Mouse (Mus musculus) forebrain, postnatal 0 days (tissue): Measurements from ENCODE around the gene Myh14. TPM values are rescaled to one million over a fixed set of nuclear protein-coding genes. Genes with fewer than 3 reads are reported as not detected.

Experiments
- ATAC-seq: fragments of 200-750 bp; cut with Nextera tagmentation; 2 replicates; pipeline ENCODE4 v1.8.0; 2017; ENCODE audit warnings: mild to moderate bottlenecking, moderate library complexity
- DNase-seq: peaks from one replicate; pipeline ENCODE4 v3.0.0-alpha.2; 2015
- H3K27ac ChIP-seq: fragments of 300-500 bp; sonication (generic); 2 replicates; pipeline ENCODE4 v1.5.1; 2014; ENCODE audit warnings: low read depth, mild to moderate bottlenecking, antibody characterized with exemption, low read length, moderate library complexity, mixed read lengths
- H3K27me3 ChIP-seq: fragments of 300-500 bp; sonication (generic); 2 replicates; pipeline ENCODE4 v1.6.1; 2014; ENCODE audit warnings: mild to moderate bottlenecking, low read length, mixed read lengths; ENCODE audit not compliant: insufficient read depth
- H3K36me3 ChIP-seq: fragments of 300-500 bp; sonication (generic); 2 replicates; pipeline ENCODE4 v1.6.1; 2014; ENCODE audit warnings: mild to moderate bottlenecking, moderate library complexity; ENCODE audit not compliant: insufficient read depth
- H3K4me1 ChIP-seq: fragments of 300-500 bp; sonication (generic); 2 replicates; pipeline ENCODE4 v1.6.1; 2014; ENCODE audit warnings: antibody characterized with exemption; ENCODE audit not compliant: insufficient read depth
- H3K4me2 ChIP-seq: fragments of 300-500 bp; sonication (generic); 2 replicates; pipeline ENCODE4 v1.6.1; 2014; ENCODE audit warnings: low read depth, mild to moderate bottlenecking, moderate library complexity
- H3K4me3 ChIP-seq: fragments of 300-500 bp; sonication (generic); 2 replicates; pipeline ENCODE4 v1.5.1; 2014; ENCODE audit warnings: low read depth, low read length, mixed read lengths
- H3K9ac ChIP-seq: fragments of 300-500 bp; sonication (generic); 2 replicates; pipeline ENCODE4 v1.6.1; 2014; ENCODE audit warnings: mild to moderate bottlenecking
- H3K9me3 ChIP-seq: fragments of 300-500 bp; sonication (generic); 2 replicates; pipeline ENCODE4 v1.6.1; 2016; ENCODE audit warnings: low read length
- CTCF ChIP-seq: sonication (generic); IDR thresholded peaks from 2 replicates; pipeline ENCODE4 v1.5.1; 2016; ENCODE audit warnings: antibody characterized with exemption, control low read depth, low read depth
- WGBS: fragments of 180-500 bp; shearing (Covaris S2); extraction: QIAGEN DNeasy Blood & Tissue Kit; methylation state at CpG from one replicate; pipeline ENCODE4 v1.1.7; 2014; 5-methylcytosine and 5-hydroxymethylcytosine counted together
- polyA plus RNA-seq: library from polyadenylated mRNA; unstranded; fragments of >200 nt; fragmentation: Nextera tagmentation; extraction: Ambion mirVana; gene quantifications from 2 replicates; pipeline ENCODE4 v1.2.1, GENCODE M21; 2015
- total RNA-seq: library from RNA; depleted of rRNA; stranded (reverse); fragments of >200 nt; gene quantifications from 2 replicates; pipeline ENCODE4 v1.2.3, GENCODE M21; 2014

Myh14 gene
- total and polyA plus RNA-seq, 2 experiments from 2014 or later, result 4.2 to 11.9 TPM

DNA sequence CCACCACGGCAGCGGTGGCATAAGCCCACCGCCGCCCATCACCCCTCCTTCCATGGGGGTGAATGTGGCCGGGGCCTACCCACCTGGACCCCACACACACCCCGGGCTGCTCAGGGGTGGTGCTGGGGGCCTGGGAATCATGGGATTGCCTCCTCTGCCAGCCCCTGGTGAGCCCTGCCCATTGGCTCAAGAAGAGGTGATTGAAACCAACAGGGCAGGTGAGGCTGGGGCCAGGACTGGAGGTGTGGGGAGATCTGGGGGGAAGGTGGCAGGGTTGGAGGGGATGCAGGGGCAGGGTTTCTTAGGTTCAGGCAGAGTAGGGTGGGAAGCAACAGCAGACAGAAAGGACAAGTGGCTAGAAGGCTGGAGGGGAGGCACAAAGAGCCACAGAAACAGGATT lies 74.6 kb downstream of the Myh14 start:
- 93% methylated on average over 6 of the region's 6 CpGs for WGBS
- Histone ChIP-seq H3K4me1 (0 out of 2 replicates have a peak, but pooled peaks cover 21% of the 10 kb centered on the region), H3K9ac (no peak overlapping the region), H3K36me3 (0 out of 2 replicates have a peak, but pooled peaks cover 3% of the 10 kb centered on the region), H3K9me3 (no peaks in the 10 kb centered on the region), H3K27ac (no peak overlapping the region), H3K4me2 (no peak overlapping the region), H3K4me3 (no peak overlapping the region), H3K27me3 (peaks cover 22% of the 10 kb centered on the region)
- TF ChIP-seq CTCF, result no peak
- ATAC-seq (no peak), DNase-seq (no peak)

GRCm38 (mm10) chr7:44595131-44595561 lies 75.5 kb downstream of the Myh14 start:
- H3K9ac ChIP-seq, result no peak overlapping the region
- DNase-seq (no peak), ATAC-seq (no peak)
- H3K9me3 ChIP-seq, result no peaks in the 10 kb centered on the region
- no peak for TF ChIP-seq CTCF
- peaks cover 17% of the 10 kb centered on the region for H3K27me3 ChIP-seq
- H3K4me3 ChIP-seq, result no peak overlapping the region
- H3K4me1 ChIP-seq, result 0 out of 2 replicates have a peak, but pooled peaks cover 24% of the 10 kb centered on the region
- no peak overlapping the region for H3K4me2 ChIP-seq
- 97% methylated on average over 20 of the region's 20 CpGs for WGBS
- H3K27ac ChIP-seq, result peak overlapping the region; percentile 85; the same call in 1 of the 2 replicates
- H3K36me3 ChIP-seq, result 0 out of 2 replicates have a peak, but pooled peaks cover 3% of the 10 kb centered on the region

DNA sequence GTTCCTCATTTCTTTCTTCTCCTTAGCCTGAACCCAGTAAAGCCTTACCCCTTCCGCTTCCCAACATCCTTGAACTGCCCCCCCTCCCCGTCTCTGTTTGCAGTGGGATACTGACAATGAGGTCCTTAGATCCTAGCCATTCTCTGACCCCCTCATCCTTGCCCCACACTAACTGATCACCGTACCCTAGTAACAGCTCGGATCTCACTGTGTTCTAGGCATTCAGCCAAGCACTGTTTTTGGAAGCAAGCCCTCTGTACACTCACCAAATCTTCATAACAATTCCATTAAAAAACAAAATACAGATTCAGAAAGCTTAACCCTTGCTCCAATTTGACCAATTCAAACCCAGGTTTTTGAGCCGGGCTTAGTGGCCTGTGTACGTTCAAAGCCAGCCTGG lies 76.4 kb downstream of the Myh14 start:
- ATAC-seq, result peak; percentile 4; the same call in 1 of the 2 replicates
- H3K4me1 ChIP-seq, result 0 out of 2 replicates have a peak, but pooled peaks cover 28% of the 10 kb centered on the region
- H3K9me3 ChIP-seq, result no peaks in the 10 kb centered on the region
- no peak for TF ChIP-seq CTCF
- peak overlapping the region; percentile 85 for H3K27ac ChIP-seq
- peaks cover 17% of the 10 kb centered on the region for H3K27me3 ChIP-seq
- 20% methylated on average over 6 of the region's 6 CpGs for WGBS
- H3K4me3 ChIP-seq, result peak overlapping the region; percentile 47
- H3K36me3 ChIP-seq, result 0 out of 2 replicates have a peak, but pooled peaks cover 3% of the 10 kb centered on the region
- H3K4me2 ChIP-seq, result peak overlapping the region; percentile 97
- peak overlapping the region; percentile 87 for H3K9ac ChIP-seq
- DNase-seq, result peak; percentile 82

GRCm38 (mm10) chr7:44593775-44594174 lies 76.9 kb downstream of the Myh14 start:
- DNase-seq (peak; percentile 94), ATAC-seq (peak; percentile 54)
- Histone ChIP-seq H3K4me1 (0 out of 2 replicates have a peak, but pooled peaks cover 29% of the 10 kb centered on the region), H3K9me3 (no peaks in the 10 kb centered on the region), H3K27ac (peak overlapping the region; percentile 85), H3K27me3 (peaks cover 17% of the 10 kb centered on the region), H3K4me3 (peak overlapping the region; percentile 47), H3K9ac (peak overlapping the region; percentile 87), H3K36me3 (0 out of 2 replicates have a peak, but pooled peaks cover 3% of the 10 kb centered on the region), H3K4me2 (peak overlapping the region; percentile 97)
- TF ChIP-seq CTCF, result peak; percentile 39
- WGBS, result 2% methylated on average over 22 of the region's 22 CpGs

- H3K4me1 ChIP-seq, result 0 out of 2 replicates have a peak, but pooled peaks cover 29% of the 10 kb centered on the region
- under 1% methylated on average over 15 of the region's 15 CpGs for WGBS
Measured at GRCm38 (mm10) chr7:44593051-44593450, 77.6 kb downstream of the Myh14 start.

GRCm38 (mm10) chr7:44591348-44592116 lies 79.1 kb downstream of the Myh14 start:
- no peaks in the 10 kb centered on the region for H3K9me3 ChIP-seq
- H3K9ac ChIP-seq, result peak overlapping the region; percentile 39
- H3K4me3 ChIP-seq, result peak overlapping the region; percentile 47
- TF ChIP-seq CTCF, result peak; percentile 10; the same call in 1 of the 2 replicates
- DNase-seq, result no peak
- 0 out of 2 replicates have a peak, but pooled peaks cover 3% of the 10 kb centered on the region for H3K36me3 ChIP-seq
- under 1% methylated on average over 55 of the region's 60 CpGs for WGBS
- H3K4me2 ChIP-seq, result peak overlapping the region; percentile 97
- H3K27ac ChIP-seq, result no peak overlapping the region
- no peak for ATAC-seq
- peaks cover 37% of the 10 kb centered on the region; the same call in 1 of the 2 replicates for H3K4me1 ChIP-seq
- peaks cover 17% of the 10 kb centered on the region for H3K27me3 ChIP-seq

More at GRCm38 (mm10) chr7:44593051-44593450, 77.6 kb downstream of the Myh14 start:
- ATAC-seq, result no peak
- H3K9me3 ChIP-seq, result no peaks in the 10 kb centered on the region
- 0 out of 2 replicates have a peak overlapping the region, but pooled peaks have one; percentile 87 for H3K9ac ChIP-seq
- H3K36me3 ChIP-seq, result 0 out of 2 replicates have a peak, but pooled peaks cover 3% of the 10 kb centered on the region
- no peak for TF ChIP-seq CTCF
- H3K27me3 ChIP-seq, result peaks cover 17% of the 10 kb centered on the region
- no peak for DNase-seq
- H3K4me2 ChIP-seq, result peak overlapping the region; percentile 97
- peak overlapping the region; percentile 47 for H3K4me3 ChIP-seq
- no peak overlapping the region for H3K27ac ChIP-seq
